Mouse (Mus musculus) kidney, embryonic 14.5 days (tissue): ENCODE data around the gene Gm10135. TPM values are rescaled to one million over a fixed set of nuclear protein-coding genes. Genes with fewer than 3 reads are reported as not detected.

Experiments
- ATAC-seq: fragments of 200-750 bp; cut with Nextera tagmentation; 2 replicates; pipeline ENCODE4 v1.8.0; 2017; ENCODE audit warnings: moderate number of reproducible peaks, mild to moderate bottlenecking, moderate TSS enrichment, moderate library complexity; ENCODE audit not compliant: low FRiP score, low TSS enrichment
- H3K27ac ChIP-seq: fragments of 300-500 bp; sonication (generic); 2 replicates; pipeline ENCODE4 v1.5.1; 2014; ENCODE audit warnings: low read depth, mild to moderate bottlenecking, low read length, moderate library complexity, mixed read lengths
- H3K27me3 ChIP-seq: fragments of 300-500 bp; sonication (generic); 2 replicates; pipeline ENCODE4 v1.6.1; 2014; ENCODE audit warnings: mild to moderate bottlenecking, low read length; ENCODE audit not compliant: control insufficient read depth, insufficient read depth
- H3K36me3 ChIP-seq: fragments of 300-500 bp; sonication (generic); 2 replicates; pipeline ENCODE4 v1.6.1; 2014; ENCODE audit warnings: low read length, mixed read lengths; ENCODE audit not compliant: control insufficient read depth, insufficient read depth
- H3K4me1 ChIP-seq: fragments of 300-500 bp; sonication (generic); 2 replicates; pipeline ENCODE4 v1.6.1; 2014; ENCODE audit warnings: low read length, mixed read lengths; ENCODE audit not compliant: control insufficient read depth, insufficient read depth
- H3K4me2 ChIP-seq: fragments of 300-500 bp; sonication (generic); replicated peaks from 2 replicates; pipeline ENCODE4 v1.6.1; 2014; ENCODE audit warnings: low read depth, mild to moderate bottlenecking, low read length
- H3K4me3 ChIP-seq: fragments of 300-500 bp; sonication (generic); 2 replicates; pipeline ENCODE4 v1.5.1; 2014; ENCODE audit warnings: mild to moderate bottlenecking, low read length
- H3K9ac ChIP-seq: fragments of 300-500 bp; sonication (generic); 2 replicates; pipeline ENCODE4 v1.6.1; 2014; ENCODE audit warnings: low read depth, mild to moderate bottlenecking, low read length, moderate library complexity
- H3K9me3 ChIP-seq: fragments of 300-500 bp; sonication (generic); 2 replicates; pipeline ENCODE4 v1.6.1; 2016; ENCODE audit warnings: low read length; ENCODE audit not compliant: control insufficient read depth
- WGBS: fragments of 180-500 bp; shearing (Covaris S2); extraction: QIAGEN DNeasy Blood & Tissue Kit; methylation state at CpG from one replicate; pipeline ENCODE4 v1.1.7; 2014; 5-methylcytosine and 5-hydroxymethylcytosine counted together
- polyA plus RNA-seq: library from polyadenylated mRNA; unstranded; fragments of >200 nt; fragmentation: Nextera tagmentation; extraction: Ambion mirVana; gene quantifications from 2 replicates; pipeline ENCODE4 v1.2.1, GENCODE M21; 2014

Gm10135 gene
- polyA plus RNA-seq, 1 experiment from 2014 or later, result not detected

DNA sequence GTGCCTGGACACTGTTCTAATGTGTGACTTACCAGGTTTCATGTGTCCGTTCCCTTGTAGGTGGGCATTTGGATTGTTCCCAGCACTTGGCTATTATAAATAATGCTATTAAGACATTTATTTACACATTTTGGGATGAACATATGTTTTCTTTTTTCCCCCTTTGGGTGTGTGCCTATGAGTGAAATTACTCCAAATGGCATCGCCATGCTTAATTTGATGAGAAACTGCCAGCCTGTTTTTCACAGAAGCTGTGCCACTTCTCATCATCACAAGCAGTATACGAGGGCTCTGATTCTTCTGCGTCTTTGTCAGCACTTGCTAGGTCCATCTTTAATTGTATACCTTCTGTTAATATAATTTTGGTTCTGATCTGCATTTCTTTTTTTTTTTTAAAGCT lies 54.1 kb downstream of the Gm10135 start:
- ATAC-seq, result no peak
- Histone ChIP-seq H3K27me3 (no peaks in the 10 kb centered on the region), H3K36me3 (no peaks in the 10 kb centered on the region), H3K9me3 (no peaks in the 10 kb centered on the region), H3K9ac (no peak overlapping the region), H3K4me2 (no peak overlapping the region), H3K27ac (no peak overlapping the region), H3K4me3 (no peak overlapping the region), H3K4me1 (peaks cover 17% of the 10 kb centered on the region)
- 94% methylated on average over 4 of the region's 4 CpGs for WGBS

GRCm38 (mm10) chr5:72916851-72917250 lies 57.7 kb downstream of the Gm10135 start:
- ATAC-seq, result no peak
- Histone ChIP-seq H3K4me2 (peak overlapping the region; percentile 83), H3K27ac (no peak overlapping the region), H3K9me3 (no peaks in the 10 kb centered on the region), H3K9ac (no peak overlapping the region), H3K4me3 (no peak overlapping the region), H3K27me3 (no peaks in the 10 kb centered on the region), H3K36me3 (no peaks in the 10 kb centered on the region), H3K4me1 (peaks cover 21% of the 10 kb centered on the region)
- 59% methylated on average over 1 of the region's 1 CpGs for WGBS

GRCm38 (mm10) chr5:72916048-72916447 lies 58.5 kb downstream of the Gm10135 start:
- Histone ChIP-seq H3K36me3 (no peaks in the 10 kb centered on the region), H3K9me3 (no peaks in the 10 kb centered on the region), H3K4me2 (peak overlapping the region; percentile 83), H3K27ac (no peak overlapping the region), H3K9ac (peak overlapping the region; percentile 97; the same call in 1 of the 2 replicates), H3K4me3 (peak overlapping the region; percentile 96), H3K4me1 (peaks cover 21% of the 10 kb centered on the region), H3K27me3 (no peaks in the 10 kb centered on the region)
- no peak for ATAC-seq
- whole genome bisulfite sequencing, result 32% methylated on average over 4 of the region's 4 CpGs

Other genes with a start within 250 kb of the Gm10135 start
- gene Txk, start 221.9 kb downstream of the Gm10135 start, polyA plus RNA-seq, result 0.26 TPM in 1 of 2 replicates, not detected in the other
- gene Tec, start 106.2 kb downstream of the Gm10135 start, polyA plus RNA-seq, result 7.8 and 8.9 TPM in 2 replicates
- 18.4 and 25.3 TPM in 2 replicates for gene Slain2, start 60.4 kb downstream of the Gm10135 start, polyA plus RNA-seq
- 0.16 and 0.79 TPM in 2 replicates for gene Slc10a4, start 32.2 kb upstream of the Gm10135 start, polyA plus RNA-seq